Mouse (Mus musculus) kidney, embryonic 16.5 days (tissue): Measurements from ENCODE around the gene Cldn15. TPM values are rescaled to one million over a fixed set of nuclear protein-coding genes. Genes with fewer than 3 reads are reported as not detected.

ENCODE experiments used
- ATAC-seq: fragments of 200-750 bp; cut with Nextera tagmentation; 2 replicates; pipeline ENCODE4 v1.8.0; 2017; ENCODE audit warnings: moderate TSS enrichment; ENCODE audit not compliant: low FRiP score, low TSS enrichment
- H3K27ac ChIP-seq: fragments of 300-500 bp; sonication (generic); 2 replicates; pipeline ENCODE4 v1.5.1; 2014; ENCODE audit warnings: low read length
- H3K27me3 ChIP-seq: fragments of 300-500 bp; sonication (generic); 2 replicates; pipeline ENCODE4 v1.6.1; 2014; ENCODE audit warnings: low read length, control low read depth, mixed read lengths; ENCODE audit not compliant: insufficient read depth
- H3K36me3 ChIP-seq: fragments of 300-500 bp; sonication (generic); 2 replicates; pipeline ENCODE4 v1.6.1; 2014; ENCODE audit warnings: low read length, control low read depth, mixed read lengths; ENCODE audit not compliant: insufficient read depth
- H3K4me1 ChIP-seq: fragments of 300-500 bp; sonication (generic); 2 replicates; pipeline ENCODE4 v1.6.1; 2014; ENCODE audit warnings: low read length, control low read depth, mixed read lengths; ENCODE audit not compliant: insufficient read depth
- H3K4me2 ChIP-seq: fragments of 300-500 bp; sonication (generic); replicated peaks from 2 replicates; pipeline ENCODE4 v1.6.1; 2014; ENCODE audit warnings: low read depth, low read length
- H3K4me3 ChIP-seq: fragments of 300-500 bp; sonication (generic); 2 replicates; pipeline ENCODE4 v1.5.1; 2014; ENCODE audit warnings: mild to moderate bottlenecking, low read length
- H3K9ac ChIP-seq: fragments of 300-500 bp; sonication (generic); replicated peaks from 2 replicates; pipeline ENCODE4 v1.6.1; 2014; ENCODE audit warnings: low read length
- H3K9me3 ChIP-seq: fragments of 300-500 bp; sonication (generic); 2 replicates; pipeline ENCODE4 v1.6.1; 2016; ENCODE audit warnings: low read length, control low read depth
- WGBS: fragments of 180-500 bp; shearing (Covaris S2); extraction: QIAGEN DNeasy Blood & Tissue Kit; methylation state at CpG from one replicate; pipeline ENCODE4 v1.1.7; 2014; 5-methylcytosine and 5-hydroxymethylcytosine counted together
- polyA plus RNA-seq: library from polyadenylated mRNA; unstranded; fragments of >200 nt; fragmentation: Nextera tagmentation; extraction: Ambion mirVana; gene quantifications from 2 replicates; pipeline ENCODE4 v1.2.1, GENCODE M21; 2015

Gene Cldn15
- polyA plus RNA-seq, 1 experiment from 2014 or later, result 4.9 TPM

- H3K36me3 ChIP-seq, result peaks cover 52% of the 10 kb centered on the region
- WGBS, result 95% methylated on average over 6 of the region's 6 CpGs
These were observed 23.4 kb downstream of the Cldn15 start for GRCm38 (mm10) chr5:136989801-136990200.

GRCm38 (mm10) chr5:136999449-136999848 is 33.0 kb downstream of the Cldn15 start:
- Histone ChIP-seq H3K36me3 (peaks cover 13% of the 10 kb centered on the region), H3K4me1 (no peaks in the 10 kb centered on the region), H3K9ac (no peak overlapping the region), H3K4me3 (no peak overlapping the region), H3K9me3 (no peaks in the 10 kb centered on the region), H3K27ac (no peak overlapping the region), H3K4me2 (no peak overlapping the region), H3K27me3 (no peaks in the 10 kb centered on the region)
- WGBS, result 84% methylated on average over 4 of the region's 5 CpGs
- no peak for ATAC-seq

More at GRCm38 (mm10) chr5:136989801-136990200, 23.4 kb downstream of the Cldn15 start:
- no peak overlapping the region for H3K4me2 ChIP-seq
- H3K9me3 ChIP-seq, result no peaks in the 10 kb centered on the region
- H3K4me1 ChIP-seq, result peaks cover 16% of the 10 kb centered on the region
- ATAC-seq, result no peak
- H3K9ac ChIP-seq, result no peak overlapping the region
- no peaks in the 10 kb centered on the region for H3K27me3 ChIP-seq
- H3K4me3 ChIP-seq, result no peak overlapping the region
- H3K27ac ChIP-seq, result no peak overlapping the region

GRCm38 (mm10) chr5:137000612-137001011 is 34.2 kb downstream of the Cldn15 start:
- 70% methylated on average over 2 of the region's 2 CpGs for WGBS
- Histone ChIP-seq H3K36me3 (peaks cover under 1% of the 10 kb centered on the region; the same call in 1 of the 2 replicates), H3K4me3 (no peak overlapping the region), H3K9ac (no peak overlapping the region), H3K4me2 (no peak overlapping the region), H3K27ac (no peak overlapping the region), H3K27me3 (no peaks in the 10 kb centered on the region), H3K4me1 (no peaks in the 10 kb centered on the region), H3K9me3 (no peaks in the 10 kb centered on the region)
- ATAC-seq, result no peak

- Histone ChIP-seq H3K4me1 (no peaks in the 10 kb centered on the region), H3K9ac (no peak overlapping the region), H3K36me3 (no peaks in the 10 kb centered on the region), H3K27me3 (no peaks in the 10 kb centered on the region), H3K27ac (no peak overlapping the region), H3K9me3 (no peaks in the 10 kb centered on the region), H3K4me3 (no peak overlapping the region), H3K4me2 (no peak overlapping the region)
- WGBS, result 48% methylated on average over 8 of the region's 8 CpGs
- ATAC-seq, result no peak
These were observed 40.9 kb downstream of the Cldn15 start for GRCm38 (mm10) chr5:137007276-137007675.

GRCm38 (mm10) chr5:137009988-137010387 is 43.6 kb downstream of the Cldn15 start:
- H3K9me3 ChIP-seq, result no peaks in the 10 kb centered on the region
- no peak overlapping the region for H3K4me2 ChIP-seq
- ATAC-seq, result no peak
- no peaks in the 10 kb centered on the region for H3K36me3 ChIP-seq
- no peaks in the 10 kb centered on the region for H3K27me3 ChIP-seq
- no peaks in the 10 kb centered on the region for H3K4me1 ChIP-seq
- 31% methylated on average over 3 of the region's 3 CpGs for WGBS
- H3K27ac ChIP-seq, result no peak overlapping the region
- no peak overlapping the region for H3K9ac ChIP-seq
- H3K4me3 ChIP-seq, result no peak overlapping the region

- no peak overlapping the region for H3K9ac ChIP-seq
- no peak for ATAC-seq
- H3K4me2 ChIP-seq, result no peak overlapping the region
- no peaks in the 10 kb centered on the region for H3K27me3 ChIP-seq
- no peaks in the 10 kb centered on the region; the same call in 1 of the 2 replicates for H3K9me3 ChIP-seq
- 70% methylated on average over 15 of the region's 15 CpGs for WGBS
- no peaks in the 10 kb centered on the region for H3K4me1 ChIP-seq
- no peak overlapping the region for H3K4me3 ChIP-seq
- H3K36me3 ChIP-seq, result no peaks in the 10 kb centered on the region
- H3K27ac ChIP-seq, result no peak overlapping the region
These were observed 46.1 kb downstream of the Cldn15 start for GRCm38 (mm10) chr5:137012401-137012950.

- WGBS, result 94% methylated on average over 3 of the region's 3 CpGs
- H3K4me1 ChIP-seq, result no peaks in the 10 kb centered on the region
- H3K4me2 ChIP-seq, result no peak overlapping the region
- ATAC-seq, result no peak
- H3K27ac ChIP-seq, result no peak overlapping the region
- H3K9ac ChIP-seq, result no peak overlapping the region
- no peaks in the 10 kb centered on the region for H3K27me3 ChIP-seq
- H3K36me3 ChIP-seq, result no peaks in the 10 kb centered on the region
- no peak overlapping the region for H3K4me3 ChIP-seq
- H3K9me3 ChIP-seq, result no peaks in the 10 kb centered on the region; the same call in 1 of the 2 replicates
These were observed 49.5 kb downstream of the Cldn15 start for GRCm38 (mm10) chr5:137015913-137016312.

- no peak overlapping the region for H3K27ac ChIP-seq
- peaks cover 54% of the 10 kb centered on the region for H3K27me3 ChIP-seq
These were observed 57.9 kb downstream of the Cldn15 start for GRCm38 (mm10) chr5:137024318-137024717.

GRCm38 (mm10) chr5:137025132-137025531 is 58.7 kb downstream of the Cldn15 start:
- WGBS, result 0% methylated on average over 23 of the region's 23 CpGs
- no peak overlapping the region for H3K9ac ChIP-seq
- 0 out of 2 replicates have a peak overlapping the region, but pooled peaks have one; percentile 8 for H3K4me2 ChIP-seq
- H3K27ac ChIP-seq, result no peak overlapping the region
- H3K27me3 ChIP-seq, result peaks cover 60% of the 10 kb centered on the region
- ATAC-seq, result no peak
- H3K36me3 ChIP-seq, result no peaks in the 10 kb centered on the region
- no peaks in the 10 kb centered on the region for H3K9me3 ChIP-seq
- H3K4me3 ChIP-seq, result no peak overlapping the region
- peaks cover 19% of the 10 kb centered on the region for H3K4me1 ChIP-seq

More at GRCm38 (mm10) chr5:137024318-137024717, 57.9 kb downstream of the Cldn15 start:
- ATAC-seq, result no peak
- Histone ChIP-seq H3K4me2 (no peak overlapping the region), H3K4me3 (no peak overlapping the region), H3K9me3 (no peaks in the 10 kb centered on the region), H3K36me3 (no peaks in the 10 kb centered on the region), H3K9ac (no peak overlapping the region), H3K4me1 (peaks cover 13% of the 10 kb centered on the region)
- WGBS, result 50% methylated on average over 3 of the region's 3 CpGs
